Mouse (Mus musculus) lung, postnatal 0 days (tissue): ENCODE measurements around the gene Rilp. TPM values are rescaled to one million over a fixed set of nuclear protein-coding genes. Genes with fewer than 3 reads are reported as not detected.
"Not testable (repeated sequence)": the region's sequence is repeated elsewhere in the genome, so short reads cannot be mapped to it uniquely, and the experiment has no call there.

Experiments used
- ATAC-seq: fragments of 200-750 bp; cut with Nextera tagmentation; 2 replicates; pipeline ENCODE4 v1.8.0; 2017; ENCODE audit warnings: moderate library complexity
- DNase-seq: peaks from one replicate; pipeline ENCODE4 v3.0.0-alpha.2; 2016; ENCODE audit warnings: low spot score
- H3K27ac ChIP-seq: fragments of 300-500 bp; sonication (generic); 2 replicates; pipeline ENCODE4 v1.5.1; 2014; ENCODE audit warnings: antibody characterized with exemption, mild to moderate bottlenecking, low read length, mixed read lengths
- H3K27me3 ChIP-seq: fragments of 300-500 bp; sonication (generic); replicated peaks from 2 replicates; pipeline ENCODE4 v1.6.1; 2014; ENCODE audit warnings: low read length, mixed read lengths; ENCODE audit not compliant: insufficient read depth
- H3K36me3 ChIP-seq: fragments of 300-500 bp; sonication (generic); 2 replicates; pipeline ENCODE4 v1.6.1; 2014; ENCODE audit warnings: low read length, mixed read lengths; ENCODE audit not compliant: insufficient read depth
- H3K4me1 ChIP-seq: fragments of 300-500 bp; sonication (generic); 2 replicates; pipeline ENCODE4 v1.6.1; 2014; ENCODE audit warnings: antibody characterized with exemption, low read depth, low read length, mixed read lengths; ENCODE audit not compliant: insufficient read depth
- H3K4me2 ChIP-seq: fragments of 300-500 bp; sonication (generic); replicated peaks from 2 replicates; pipeline ENCODE4 v1.6.1; 2014; ENCODE audit warnings: low read depth, mild to moderate bottlenecking, low read length, moderate library complexity, mixed read lengths
- H3K4me3 ChIP-seq: fragments of 300-500 bp; sonication (generic); 2 replicates; pipeline ENCODE4 v1.5.1; 2014; ENCODE audit warnings: low read depth, low read length
- H3K9ac ChIP-seq: fragments of 300-500 bp; sonication (generic); replicated peaks from 2 replicates; pipeline ENCODE4 v1.6.1; 2014; ENCODE audit warnings: low read depth, mild to moderate bottlenecking
- H3K9me3 ChIP-seq: fragments of 300-500 bp; sonication (generic); 2 replicates; pipeline ENCODE4 v1.6.1; 2016; ENCODE audit warnings: low read length, mixed read lengths
- CTCF ChIP-seq: IDR thresholded peaks from 2 replicates; pipeline ENCODE4 v1.5.1; 2016; ENCODE audit warnings: antibody characterized with exemption, mild to moderate bottlenecking
- EP300 ChIP-seq: IDR thresholded peaks from 2 replicates; pipeline ENCODE4 v1.6.1; 2016; ENCODE audit warnings: antibody characterized with exemption, mild to moderate bottlenecking, control low read depth
- WGBS: fragments of 180-500 bp; shearing (Covaris S2); extraction: QIAGEN DNeasy Blood & Tissue Kit; methylation state at CpG from one replicate; pipeline ENCODE4 v1.1.7; 2014; 5-methylcytosine and 5-hydroxymethylcytosine counted together
- polyA plus RNA-seq: library from polyadenylated mRNA; unstranded; fragments of >200 nt; fragmentation: Nextera tagmentation; extraction: Ambion mirVana; gene quantifications from 2 replicates; pipeline ENCODE4 v1.2.1, GENCODE M21; 2015

Rilp gene
- polyA plus RNA-seq, 1 experiment from 2014 or later: 15.7 TPM

DNA sequence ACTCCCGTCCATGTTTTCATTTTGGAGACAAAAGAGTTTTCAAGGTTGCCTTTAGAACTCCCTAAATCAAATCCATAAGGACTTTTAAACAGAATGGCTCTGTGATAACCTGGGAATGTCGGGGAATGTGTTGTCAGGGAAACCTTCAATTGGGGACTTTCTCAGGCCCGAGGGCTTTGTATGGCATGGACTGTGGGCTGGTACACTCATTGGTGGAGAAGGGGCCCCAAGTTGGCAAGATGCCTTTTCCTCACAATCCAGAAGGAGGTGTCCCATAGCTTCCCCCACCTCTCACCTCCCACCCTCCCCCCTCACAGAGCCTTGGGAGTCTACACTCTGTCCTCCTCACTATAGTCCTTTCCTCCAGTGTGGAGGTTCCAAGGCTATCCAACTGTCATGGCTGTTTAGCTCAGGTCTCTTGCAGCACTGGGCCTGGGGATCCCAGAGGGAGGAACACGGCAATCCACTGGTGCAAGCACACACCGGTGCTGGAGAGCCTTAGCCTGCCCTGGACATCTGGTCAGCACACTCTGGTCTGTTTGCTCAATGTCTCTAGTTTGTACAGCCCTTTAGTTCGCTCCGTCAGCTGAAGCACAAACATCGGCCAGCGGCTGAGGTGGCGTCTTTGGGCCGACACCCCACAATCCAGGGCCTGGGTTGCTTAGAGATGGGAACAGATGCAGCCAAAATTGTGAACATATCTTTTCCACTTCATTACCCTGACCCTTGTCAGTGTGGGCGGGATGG lies 40.5 kb downstream of the Rilp start:
- Histone ChIP-seq H3K9me3 (no peaks in the 10 kb centered on the region), H3K9ac (no peak overlapping the region), H3K36me3 (no peaks in the 10 kb centered on the region), H3K4me3 (no peak overlapping the region), H3K27ac (peak overlapping the region; percentile 94), H3K4me2 (no peak overlapping the region), H3K4me1 (peaks cover 26% of the 10 kb centered on the region; the same call in 1 of the 2 replicates), H3K27me3 (no peaks in the 10 kb centered on the region)
- ATAC-seq (peak; percentile 86), DNase-seq (peak; percentile 92)
- no peak for TF ChIP-seq CTCF
- no peak; the same call in 1 of the 2 replicates for TF ChIP-seq EP300
- 40% methylated on average over 12 of the region's 12 CpGs for WGBS

DNA sequence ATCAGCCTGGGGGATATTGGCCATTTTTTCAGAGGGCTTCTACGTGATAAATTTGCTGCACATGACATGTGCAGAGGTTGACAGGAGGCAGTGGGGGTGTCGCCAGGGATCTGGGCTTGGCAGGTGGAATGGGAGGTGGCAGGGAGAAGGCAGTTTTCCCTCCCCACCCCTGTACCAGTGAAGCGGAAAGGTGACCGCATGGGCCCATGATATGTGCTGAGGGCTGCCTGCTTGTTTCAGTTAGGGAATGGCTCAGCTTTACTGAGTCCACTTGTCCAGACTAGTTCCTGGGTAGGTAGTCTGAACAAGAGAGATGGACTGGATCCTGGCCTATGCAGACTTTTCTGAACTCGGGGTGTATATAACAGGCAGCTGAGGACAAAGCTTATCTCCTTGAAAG lies 41.4 kb downstream of the Rilp start:
- Histone ChIP-seq H3K4me3 (no peak overlapping the region), H3K36me3 (no peaks in the 10 kb centered on the region), H3K9ac (no peak overlapping the region), H3K27ac (peak overlapping the region; percentile 94), H3K4me2 (no peak overlapping the region), H3K27me3 (no peaks in the 10 kb centered on the region), H3K4me1 (peaks cover 26% of the 10 kb centered on the region; the same call in 1 of the 2 replicates), H3K9me3 (no peaks in the 10 kb centered on the region)
- WGBS: 91% methylated on average over 5 of the region's 5 CpGs
- no peak for TF ChIP-seq CTCF
- TF ChIP-seq EP300: no peak
- ATAC-seq (no peak), DNase-seq (no peak)

DNA sequence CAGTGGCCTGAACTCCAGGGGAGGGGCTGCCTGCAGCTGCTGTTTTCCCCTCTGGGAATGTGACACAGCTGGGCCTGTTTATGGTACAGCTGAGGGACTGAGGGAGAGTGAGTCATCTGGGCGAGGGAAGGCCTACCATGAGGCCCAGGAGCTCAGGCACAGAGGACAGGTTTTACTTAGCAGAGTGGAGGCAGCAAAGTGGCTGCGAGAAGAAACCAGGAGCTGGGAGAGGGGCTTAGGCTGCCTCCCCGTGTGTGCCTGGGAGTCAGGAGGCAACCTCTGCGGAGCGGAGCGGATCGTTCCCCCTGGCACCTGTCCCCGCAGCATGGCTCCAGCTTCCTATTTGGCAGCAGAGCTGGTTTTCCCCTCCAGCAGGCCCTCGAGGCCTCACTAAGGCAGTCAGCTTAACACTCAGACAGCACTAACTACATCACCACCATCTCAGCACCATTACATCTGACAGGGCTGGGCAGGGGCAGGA lies 42.1 kb downstream of the Rilp start:
- Histone ChIP-seq H3K9ac (peak overlapping the region; percentile 16; the same call in 1 of the 2 replicates), H3K27ac (peak overlapping the region; percentile 75)
- DNase-seq: peak; percentile 85

DNA sequence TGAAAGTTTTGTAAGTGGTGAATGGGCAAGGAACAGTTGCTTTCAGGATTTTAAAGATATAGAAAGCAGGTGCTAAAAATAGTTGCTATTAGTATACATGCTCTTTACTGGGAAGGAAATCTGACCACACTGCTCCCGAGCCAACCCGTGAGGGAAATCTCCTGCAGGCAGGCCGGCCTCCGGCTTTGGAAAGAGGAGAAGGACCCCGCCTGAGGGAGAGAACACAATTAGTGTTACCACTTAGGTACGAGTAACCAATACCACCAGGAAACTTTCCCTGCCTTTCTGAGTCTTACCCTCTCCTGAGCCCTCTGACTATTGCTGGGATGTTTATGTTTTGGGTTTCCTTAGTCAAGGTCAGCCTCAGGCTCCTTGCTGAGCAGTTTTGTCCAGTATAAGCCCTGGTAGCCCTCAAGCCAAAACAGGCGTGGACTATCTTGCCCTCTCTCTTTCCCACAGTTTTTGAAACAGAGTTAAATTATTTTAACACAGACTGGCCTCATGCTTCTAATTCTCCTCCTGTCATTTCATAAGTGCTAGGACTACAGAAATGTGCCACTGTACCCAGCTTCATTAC lies 43.1 kb downstream of the Rilp start:
- DNase-seq (no peak), ATAC-seq (no peak)
- H3K9me3 ChIP-seq: no peaks in the 10 kb centered on the region
- no peak overlapping the region for H3K9ac ChIP-seq
- H3K27me3 ChIP-seq: no peaks in the 10 kb centered on the region
- no peak overlapping the region for H3K4me3 ChIP-seq
- 43% methylated on average over 7 of the region's 7 CpGs for WGBS
- H3K36me3 ChIP-seq: no peaks in the 10 kb centered on the region
- H3K4me1 ChIP-seq: peaks cover 26% of the 10 kb centered on the region; the same call in 1 of the 2 replicates
- TF ChIP-seq CTCF (no peak), EP300 (no peak)
- H3K27ac ChIP-seq: 0 out of 2 replicates have a peak overlapping the region, but pooled peaks have one; percentile 75
- no peak overlapping the region for H3K4me2 ChIP-seq

More for the DNA sequence above, 42.1 kb downstream of the Rilp start:
- Histone ChIP-seq H3K4me2 (no peak overlapping the region), H3K27me3 (no peaks in the 10 kb centered on the region), H3K4me3 (no peak overlapping the region), H3K4me1 (peaks cover 26% of the 10 kb centered on the region; the same call in 1 of the 2 replicates), H3K9me3 (no peaks in the 10 kb centered on the region), H3K36me3 (no peaks in the 10 kb centered on the region)
- ATAC-seq: peak; percentile 51
- 39% methylated on average over 9 of the region's 9 CpGs for WGBS
- TF ChIP-seq EP300 (no peak), CTCF (no peak)

DNA sequence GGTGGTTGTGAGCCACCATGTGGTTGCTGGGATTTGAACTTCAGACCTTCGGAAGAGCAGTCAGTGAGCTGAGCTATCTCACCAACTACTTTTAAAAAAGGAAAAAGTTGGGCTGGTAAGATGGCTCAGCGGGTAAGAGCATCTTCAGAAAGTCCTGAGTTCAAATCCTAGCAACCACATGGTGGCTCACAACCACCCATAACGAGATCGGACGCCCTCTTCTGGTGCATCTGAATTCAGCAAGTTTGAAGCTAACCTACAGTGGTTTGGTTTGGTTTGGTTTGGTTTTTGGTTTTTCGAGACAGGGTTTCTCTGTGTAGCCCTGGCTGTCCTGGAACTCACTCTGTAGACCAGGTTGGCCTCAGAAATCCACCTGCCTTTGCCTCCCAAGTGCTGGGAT lies 46.1 kb downstream of the Rilp start:
- WGBS: 94% methylated on average over 6 of the region's 6 CpGs
- DNase-seq: not testable (repeated sequence)

GRCm38 (mm10) chr11:75557142-75557541 lies 47.2 kb downstream of the Rilp start:
- Histone ChIP-seq H3K36me3 (no peaks in the 10 kb centered on the region), H3K27ac (no peak overlapping the region), H3K4me2 (no peak overlapping the region), H3K4me3 (no peak overlapping the region), H3K9me3 (no peaks in the 10 kb centered on the region), H3K4me1 (peaks cover 6% of the 10 kb centered on the region; the same call in 1 of the 2 replicates), H3K9ac (no peak overlapping the region), H3K27me3 (no peaks in the 10 kb centered on the region)
- no peak for ATAC-seq
- no peak for DNase-seq
- TF ChIP-seq EP300 (no peak), CTCF (no peak)
- WGBS: 90% methylated on average over 6 of the region's 6 CpGs

More for the DNA sequence above, 46.1 kb downstream of the Rilp start:
- H3K4me1 ChIP-seq: peaks cover 16% of the 10 kb centered on the region; the same call in 1 of the 2 replicates
- not testable (repeated sequence) for H3K9me3 ChIP-seq, H3K36me3 ChIP-seq, ATAC-seq, H3K4me3 ChIP-seq, H3K27me3 ChIP-seq, H3K27ac ChIP-seq, H3K4me2 ChIP-seq, H3K9ac ChIP-seq
- TF ChIP-seq CTCF: peak; percentile 22; the same call in 1 of the 2 replicates
